Mouse (Mus musculus) v-Abl transformed pro-B cells (cell line): ENCODE measurements at regions not wholly inside any gene's neighbourhood (a gene's known extent, or its start where the extent isn't known, plus 50 kb on each side); places are given as distances from the start of the nearest gene placed in this dataset.

Source experiments
- in situ Hi-C, 2 experiments: fragments of 400-800 bp; cut with MboI; formaldehyde crosslinking; loops; one replicate each; pipeline ENCODE4 v1.15.1; 2025; ENCODE audit not compliant: unreplicated experiment in 2 of 2

- in situ Hi-C loops: no loop called here
Observed at GRCm38 (mm10) chr7:142835319-142835718, 92.1 kb upstream of the Ins2 start.

GRCm38 (mm10) chr7:142830969-142831673, 87.9 kb upstream of the Ins2 start:
- in situ Hi-C loops: no loop called here

DNA sequence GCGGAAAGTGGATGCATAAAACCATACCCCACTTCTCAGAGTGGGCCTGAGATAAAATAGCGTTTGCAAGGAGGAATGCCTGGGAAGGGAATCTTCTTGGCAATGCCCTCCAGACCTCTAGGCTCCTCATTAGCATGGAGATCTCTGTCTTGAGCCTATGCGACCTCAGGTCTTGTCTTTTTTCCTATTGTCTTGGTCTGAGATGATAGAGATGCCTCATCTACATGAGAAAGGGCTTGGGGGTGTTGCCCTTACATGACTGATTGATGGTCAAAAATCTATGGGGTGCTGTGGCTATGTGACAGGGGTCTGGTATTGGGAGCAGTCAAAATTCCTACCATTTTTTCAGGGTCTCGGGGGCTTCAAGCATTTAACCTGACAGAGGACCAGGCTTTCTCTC, 67.5 kb upstream of the Ins2 start:
- in situ Hi-C loops: no loop called here

- in situ Hi-C loops: loop anchor here in 1 of 2 experiments (10.0 kb wide), 1 partner anchor 285 kb away; no protein-coding TSS in a partner anchor
Observed at GRCm38 (mm10) chr7:142799424-142799823, 56.2 kb upstream of the Ins2 start.

- in situ Hi-C loops: loop anchor here in 1 of 2 experiments (10.0 kb wide), 1 partner anchor 290 kb away; no protein-coding TSS in a partner anchor
Observed at GRCm38 (mm10) chr7:142794481-142794880, 51.3 kb upstream of the Ins2 start.
